Mouse (Mus musculus): ENCODE results near the gene Slit3.
A peak's percentile ranks its signal among the peaks of the same experiment; 100 is the strongest.

Slit3 gene

GRCm38 (mm10) chr11:35317221-35317620 lies 196.2 kb downstream of the Slit3 start:
- no peak for DNase-seq

DNA sequence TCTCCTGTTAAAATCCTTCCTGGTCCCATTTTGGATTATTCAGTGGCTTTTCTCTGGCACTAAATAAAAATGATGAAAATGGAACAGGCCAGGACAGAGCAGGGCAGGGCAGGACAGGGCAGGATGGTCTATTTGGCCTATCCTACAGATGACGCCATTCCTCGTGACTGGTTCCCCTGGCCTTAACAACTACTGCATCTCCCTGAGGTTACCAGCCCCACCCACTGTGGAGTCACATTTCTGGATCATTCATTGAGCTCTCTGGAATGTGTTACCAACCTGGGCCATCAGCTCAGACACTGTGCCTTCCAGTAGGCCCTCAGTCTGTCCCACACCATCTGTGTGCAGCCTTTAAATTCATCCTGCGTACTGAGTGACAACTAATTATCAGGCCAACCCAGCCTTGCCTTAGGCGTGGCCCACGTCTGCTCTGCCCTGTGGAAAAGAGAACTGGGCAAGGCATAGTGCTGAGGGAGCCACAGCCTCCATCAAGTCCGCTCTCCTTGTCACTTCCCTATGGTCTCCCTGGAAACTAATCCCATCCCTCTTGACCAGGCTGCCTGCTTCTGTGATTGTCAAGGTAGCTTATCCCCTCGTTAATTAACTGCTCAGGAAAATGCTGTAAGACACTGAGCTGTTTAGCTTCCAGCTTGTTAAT lies 196.9 kb downstream of the Slit3 start:
- no peak for DNase-seq

GRCm38 (mm10) chr11:35318433-35319020 lies 197.5 kb downstream of the Slit3 start:
- no peak for DNase-seq

DNA sequence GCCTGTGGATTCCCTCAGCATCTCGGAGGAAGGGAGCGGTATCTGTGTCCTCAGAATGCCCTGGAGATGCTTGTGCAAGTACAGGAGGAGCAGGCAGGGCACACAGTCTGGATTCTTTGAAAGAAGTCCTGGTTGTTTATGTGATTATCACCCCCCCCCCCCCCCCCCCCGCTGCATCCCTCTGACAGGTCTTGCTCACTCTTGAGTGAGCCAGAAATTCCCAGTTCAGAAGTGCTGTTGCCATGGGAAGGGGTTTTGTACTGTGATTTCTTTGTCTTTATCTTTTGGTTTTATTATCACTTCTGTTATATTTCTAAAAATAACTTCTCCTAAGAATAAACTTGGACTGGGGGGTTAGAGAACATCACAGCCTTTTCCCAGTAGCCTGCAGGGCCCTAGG lies 199.5 kb downstream of the Slit3 start:
- DNase-seq = no peak

GRCm38 (mm10) chr11:35324397-35324796 lies 203.4 kb downstream of the Slit3 start:
- DNase-seq = no peak

GRCm38 (mm10) chr11:35325131-35325995 lies 204.3 kb downstream of the Slit3 start:
- no peak for DNase-seq

DNA sequence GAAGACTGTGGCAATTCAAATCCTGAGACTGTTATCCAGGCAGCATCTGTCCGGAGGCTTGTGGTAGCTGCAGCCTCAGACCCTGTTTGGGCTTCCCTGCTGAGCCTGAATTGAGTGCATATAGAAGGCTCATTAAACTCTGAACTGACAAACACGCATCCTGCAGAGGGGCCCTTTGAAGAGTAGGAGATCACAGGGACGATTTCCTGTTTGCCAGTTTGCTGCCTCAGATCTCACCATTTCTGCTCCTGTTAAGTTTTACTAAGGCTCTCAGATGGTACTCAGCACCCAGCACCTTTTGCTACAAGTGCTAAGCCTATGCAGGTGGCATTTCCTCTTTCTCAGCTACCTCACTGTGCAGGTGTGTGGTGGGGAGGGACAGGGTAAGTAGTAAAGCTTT lies 205.3 kb downstream of the Slit3 start:
- DNase-seq = no peak

DNA sequence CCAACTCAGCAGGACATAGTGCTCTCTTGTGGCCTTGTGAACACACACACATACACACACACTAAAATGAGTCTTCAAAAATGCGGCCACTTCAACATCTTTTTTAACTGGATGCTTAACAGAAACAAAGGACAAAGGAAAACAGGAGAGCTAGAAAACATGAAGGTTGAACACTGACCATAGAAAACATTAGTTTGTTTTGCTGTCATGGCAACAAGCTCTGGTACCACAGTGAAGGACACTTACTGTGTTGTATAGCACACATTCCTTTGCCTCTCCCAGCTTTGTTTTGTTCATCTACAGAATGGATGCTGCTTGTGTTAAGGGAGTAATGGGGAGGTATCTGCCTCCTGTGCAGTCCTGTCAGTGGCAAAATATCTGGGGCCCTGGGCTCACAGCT lies 206.9 kb downstream of the Slit3 start:
- no peak for DNase-seq

DNA sequence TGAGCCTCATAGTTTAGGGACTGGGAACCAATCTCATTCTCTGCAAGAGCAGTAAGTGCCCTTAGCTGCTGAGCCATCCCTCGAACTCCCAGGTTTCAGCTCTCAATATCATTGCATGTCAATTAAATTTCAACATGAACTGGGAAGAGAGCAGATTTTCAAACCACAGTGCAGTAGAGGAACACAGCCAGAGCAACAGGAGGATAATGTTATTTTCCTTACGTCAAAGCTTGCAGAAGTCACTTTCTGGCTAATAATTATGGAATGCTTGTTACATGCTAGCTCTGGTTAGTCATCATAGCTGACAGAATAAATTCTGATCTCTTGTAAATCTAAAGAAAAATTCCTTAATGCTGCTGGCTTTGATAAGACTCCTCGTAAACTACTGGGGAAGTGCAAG lies 210.5 kb downstream of the Slit3 start:
- DNase-seq = no peak

- peak; percentile 80 for DNase-seq
Measured at GRCm38 (mm10) chr11:35336558-35336957, 215.5 kb downstream of the Slit3 start.

DNA sequence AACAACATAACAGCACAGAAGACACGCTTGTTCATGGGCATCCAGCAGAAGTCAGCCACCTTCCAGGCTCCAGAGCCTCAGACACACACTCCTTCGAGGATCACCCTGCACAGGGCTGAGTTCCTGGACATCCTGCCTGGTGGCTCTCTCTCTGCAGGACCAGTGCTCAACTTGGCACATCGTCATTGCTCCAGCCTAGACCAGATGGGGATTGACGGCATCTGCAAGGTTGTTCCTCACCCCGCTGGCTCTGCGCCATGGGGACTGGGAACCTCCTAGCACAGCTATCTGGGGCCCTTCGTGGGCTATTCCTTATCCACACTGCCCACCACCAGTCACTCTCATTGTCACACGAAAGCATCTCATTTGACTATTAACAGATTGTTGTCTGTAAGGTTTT lies 216.5 kb downstream of the Slit3 start:
- peak; percentile 74 for DNase-seq

DNA sequence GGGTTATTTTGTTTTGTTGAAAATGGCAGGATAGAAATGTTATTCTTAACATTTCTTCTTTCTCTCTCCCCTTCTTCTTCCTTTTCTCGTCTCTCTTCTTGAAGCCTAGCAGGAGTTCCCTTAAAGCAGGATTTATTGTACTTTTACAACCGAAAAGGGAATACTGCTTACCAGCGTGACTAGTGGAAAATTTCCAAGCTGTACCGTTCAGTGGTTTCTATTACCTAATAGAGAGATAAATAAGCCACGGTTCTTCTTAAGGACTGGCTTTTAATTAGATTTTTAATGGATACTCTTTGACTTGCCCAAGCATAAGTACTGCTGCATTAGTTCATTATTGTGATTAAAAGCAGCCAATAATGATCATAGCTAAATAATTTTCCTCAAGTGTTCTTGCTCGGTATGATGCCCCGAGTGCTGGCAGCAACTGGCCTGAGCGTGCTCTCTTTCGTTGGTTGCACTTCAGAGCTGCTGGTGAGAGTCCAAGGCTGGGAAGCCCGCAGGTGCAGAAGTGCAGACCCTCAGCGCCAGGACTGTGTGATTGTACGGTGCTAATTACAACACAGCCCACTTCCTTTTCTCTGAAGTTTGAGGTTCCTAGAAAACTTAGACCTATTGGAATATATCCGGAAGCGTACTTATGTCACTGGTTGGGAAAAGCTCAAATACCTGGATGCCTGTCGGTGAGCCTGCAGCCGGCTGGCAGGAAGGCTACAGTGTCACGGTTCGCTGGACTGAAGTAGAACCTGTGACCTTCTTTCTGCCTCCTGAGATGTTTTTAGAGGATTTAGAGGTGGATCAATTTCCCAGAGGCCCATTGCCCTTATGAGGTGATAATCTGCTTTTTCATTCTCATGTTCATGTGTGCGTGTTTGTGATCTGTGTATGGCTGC lies 217.1 kb downstream of the Slit3 start:
- DNase-seq = no peak

- no peak for DNase-seq
Measured at GRCm38 (mm10) chr11:35340752-35341151, 219.7 kb downstream of the Slit3 start.

GRCm38 (mm10) chr11:35342486-35342885 lies 221.5 kb downstream of the Slit3 start:
- DNase-seq = no peak

- DNase-seq = no peak
Measured at GRCm38 (mm10) chr11:35345696-35346480, 224.9 kb downstream of the Slit3 start.

DNA sequence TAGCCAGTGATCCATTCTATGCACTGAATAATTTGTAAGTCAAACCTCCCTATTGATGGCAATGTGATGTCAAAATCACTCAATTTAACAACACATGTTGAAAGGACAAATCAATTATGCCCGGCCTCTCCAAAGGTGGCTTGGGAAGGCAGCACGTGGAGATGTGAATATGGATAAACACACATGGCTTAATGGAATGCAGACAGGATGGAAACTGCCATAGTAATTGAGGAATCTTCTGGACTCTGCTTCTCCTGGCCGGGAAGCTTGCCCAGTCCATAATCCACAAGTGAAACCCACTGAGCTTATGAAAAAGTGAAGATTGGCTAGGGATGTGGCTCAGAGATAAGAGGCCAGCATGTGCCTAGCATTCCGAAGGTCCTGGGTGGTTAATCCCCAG lies 227.1 kb downstream of the Slit3 start:
- no peak for DNase-seq

- DNase-seq = no peak
Measured at GRCm38 (mm10) chr11:35350968-35351367, 229.9 kb downstream of the Slit3 start.

DNA sequence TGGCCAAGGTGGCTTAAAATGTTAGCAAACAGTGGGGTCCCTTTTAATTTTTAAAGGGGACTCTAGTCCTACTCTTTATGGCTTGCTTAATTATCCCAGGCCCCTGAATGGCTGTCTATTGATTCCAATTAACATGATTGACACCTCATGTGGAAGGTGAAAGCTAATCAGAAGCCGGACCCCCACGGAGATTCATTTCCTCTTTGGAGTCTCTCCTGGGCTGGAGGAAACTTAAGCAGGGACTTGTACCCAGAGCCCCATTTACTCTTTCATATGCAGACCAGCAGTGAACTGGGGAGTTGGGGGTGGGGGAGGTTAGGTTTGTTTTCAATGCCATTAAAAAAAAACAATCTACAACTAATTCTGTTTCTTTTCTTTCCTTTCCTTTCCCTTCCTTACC lies 230.4 kb downstream of the Slit3 start:
- DNase-seq = no peak

- DNase-seq = no peak
Measured at GRCm38 (mm10) chr11:35355811-35356210, 234.8 kb downstream of the Slit3 start.

- DNase-seq = no peak
Measured at GRCm38 (mm10) chr11:35361071-35361470, 240.0 kb downstream of the Slit3 start.

DNA sequence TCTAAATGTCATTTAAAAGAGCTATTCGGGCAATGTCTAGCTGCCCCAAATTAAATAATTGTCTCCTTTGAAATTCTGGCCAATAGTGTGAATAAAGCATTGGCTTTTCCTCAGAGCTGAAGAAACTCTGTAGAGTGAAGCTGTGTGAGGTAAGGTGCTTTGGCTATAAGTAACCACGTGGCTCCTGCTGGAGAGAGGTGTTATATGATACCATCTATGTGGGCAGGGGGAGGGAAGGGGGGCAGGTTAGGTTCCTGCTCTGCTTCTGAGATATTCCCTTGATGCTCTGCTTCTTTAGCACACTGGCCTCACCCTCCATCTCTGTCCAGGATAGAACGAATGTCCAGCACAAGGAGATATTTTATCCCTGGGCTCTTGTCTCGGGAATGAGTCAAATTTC lies 242.0 kb downstream of the Slit3 start:
- no peak for DNase-seq

GRCm38 (mm10) chr11:35364469-35364868 lies 243.4 kb downstream of the Slit3 start:
- no peak for DNase-seq

Measured in cerebellum, adult 11 months (tissue).